Mouse (Mus musculus) left cerebral cortex, postnatal 36 days (tissue): ENCODE results near the gene Cfap65. TPM values are rescaled to one million over a fixed set of nuclear protein-coding genes. Genes with fewer than 3 reads are reported as not detected.

Experiments used
- DNase-seq, 2 experiments: peaks; one replicate each; pipeline ENCODE4 v3.0.0; 2021 to 2022; ENCODE audit warnings: low spot score in 2 of 2, mixed read lengths in 1 of 2
- intact Hi-C: fragments of 180-260 bp; cut with DNase I; formaldehyde crosslinking; loops from one replicate; pipeline ENCODE4 v1.15.1; 2025
- total RNA-seq, 2 experiments: library from RNA; stranded (reverse); gene quantifications; 2 replicates each; pipeline ENCODE4 v1.2.3; 2021

Cfap65 gene
- 1 to 10 TPM; 1.7 to 2.6 TPM for total RNA-seq

DNA sequence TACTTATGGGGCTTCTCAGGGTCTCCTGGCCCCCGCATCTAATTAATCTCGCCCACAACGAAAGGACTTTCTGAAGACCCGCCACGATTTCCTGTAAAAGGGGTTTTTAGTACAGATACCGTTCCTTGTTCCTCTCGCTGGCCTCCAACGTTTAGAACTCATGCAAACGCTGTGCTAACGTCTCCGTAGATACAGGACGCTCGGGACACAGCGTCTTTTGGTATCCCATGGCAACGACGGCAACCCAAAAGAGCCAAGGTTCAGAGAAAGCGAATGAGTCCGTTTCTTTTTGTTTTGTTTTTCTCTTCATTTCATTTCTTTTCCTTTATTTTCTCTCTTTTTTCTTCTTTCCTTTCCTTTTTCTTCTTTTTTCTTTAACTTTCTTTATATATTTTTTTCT, at the start of gene Cfap65:
Gene Cfap65 (minus strand): TSS at position 198 of the 400 bp plus-strand sequence.
- intact Hi-C loops, result no loop called here
- DNase-seq, result peak; percentile 75 to 76

- intact Hi-C loops, result no loop called here
- DNase-seq, result no peak
These were observed 41.6 kb upstream of the Cfap65 start for GRCm38 (mm10) chr1:74977001-74977400.

DNA sequence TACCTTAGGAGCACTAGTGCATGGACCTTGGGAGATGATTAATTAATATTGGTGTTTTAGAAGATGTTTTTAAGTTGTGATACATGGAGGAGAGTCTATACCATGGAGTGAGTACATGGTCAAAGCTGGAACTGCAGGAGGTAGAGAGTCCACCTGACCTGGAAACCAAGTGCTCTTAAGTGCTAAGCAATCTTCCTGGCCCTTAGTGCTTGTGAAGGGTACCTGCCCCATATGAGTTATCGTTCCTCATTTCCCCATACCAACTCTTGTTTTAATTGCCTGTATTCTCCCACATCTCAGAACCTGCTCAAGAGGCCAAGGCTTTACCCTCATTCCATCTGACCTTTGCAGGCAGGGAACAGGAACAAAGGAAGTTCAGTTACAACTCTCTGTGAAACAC, 40.5 kb upstream of the Cfap65 start:
- DNase-seq, result no peak
- intact Hi-C loops, result no loop called here

GRCm38 (mm10) chr1:74973590-74973989, 38.2 kb upstream of the Cfap65 start:
- intact Hi-C loops, result no loop called here
- no peak for DNase-seq

DNA sequence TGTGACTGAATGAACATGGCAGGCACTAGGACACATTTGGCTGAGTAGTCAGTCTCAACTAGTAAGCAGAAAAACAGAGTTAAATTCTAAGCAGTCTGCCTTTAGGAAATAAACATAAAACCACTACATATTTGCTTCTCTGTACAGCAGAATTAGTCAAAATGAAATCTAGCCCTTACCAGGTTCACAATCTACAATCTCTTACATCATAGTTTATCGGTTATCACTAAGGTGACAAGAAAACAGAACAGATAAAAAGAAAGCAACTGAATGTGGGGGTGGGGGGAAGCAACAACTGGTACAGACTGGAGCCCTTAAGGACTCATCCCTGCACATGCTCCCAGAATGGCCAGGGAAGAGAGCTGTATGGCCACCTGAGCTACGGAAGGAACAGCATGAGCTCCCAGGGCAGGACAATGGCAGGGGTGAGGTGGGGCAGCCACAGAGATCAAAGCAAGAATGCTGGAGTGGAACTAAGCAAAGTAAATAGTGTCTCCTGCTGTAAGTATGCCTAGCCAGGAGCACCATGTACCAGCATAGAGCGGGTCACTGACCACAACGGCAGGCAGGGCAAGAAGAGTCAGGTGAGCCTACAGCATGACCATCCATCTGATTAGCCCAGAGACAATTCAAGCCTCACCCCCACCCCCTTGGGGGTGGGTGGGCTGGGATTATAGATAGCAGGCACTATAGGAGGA, 36.1 kb upstream of the Cfap65 start:
- intact Hi-C loops, result no loop called here
- no peak for DNase-seq

GRCm38 (mm10) chr1:74967962-74968580, 32.7 kb upstream of the Cfap65 start:
- intact Hi-C loops, result no loop called here
- DNase-seq, result no peak

- intact Hi-C loops, result loop anchor here (5.0 kb wide), 2 partner anchors 38 to 53 kb away; no protein-coding TSS in a partner anchor
- peak; percentile 39 to 53 for DNase-seq
These were observed 29.3 kb upstream of the Cfap65 start for GRCm38 (mm10) chr1:74964494-74965215.

DNA sequence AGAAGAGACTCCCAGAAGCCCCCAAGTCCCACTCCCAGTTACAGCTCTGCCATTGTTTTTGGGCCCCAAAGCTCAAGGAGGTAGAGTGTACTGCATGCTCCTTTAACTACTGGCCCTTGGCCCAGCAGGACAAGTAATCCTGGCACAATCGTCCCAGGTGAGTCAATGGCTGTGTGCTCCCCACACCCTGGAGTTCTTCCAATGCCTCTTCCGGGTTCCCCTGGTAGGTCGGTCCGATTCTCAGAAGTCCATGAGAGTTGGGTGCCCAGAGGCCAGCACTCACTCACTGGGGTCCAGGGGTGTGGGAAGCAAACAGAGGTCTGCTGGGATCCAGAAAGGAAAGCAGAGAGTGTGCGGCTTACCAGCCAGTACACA, 27.4 kb upstream of the Cfap65 start:
- intact Hi-C loops, result loop anchor here (5.0 kb wide), 2 partner anchors 39 to 54 kb away; no protein-coding TSS in a partner anchor
- no peak for DNase-seq

DNA sequence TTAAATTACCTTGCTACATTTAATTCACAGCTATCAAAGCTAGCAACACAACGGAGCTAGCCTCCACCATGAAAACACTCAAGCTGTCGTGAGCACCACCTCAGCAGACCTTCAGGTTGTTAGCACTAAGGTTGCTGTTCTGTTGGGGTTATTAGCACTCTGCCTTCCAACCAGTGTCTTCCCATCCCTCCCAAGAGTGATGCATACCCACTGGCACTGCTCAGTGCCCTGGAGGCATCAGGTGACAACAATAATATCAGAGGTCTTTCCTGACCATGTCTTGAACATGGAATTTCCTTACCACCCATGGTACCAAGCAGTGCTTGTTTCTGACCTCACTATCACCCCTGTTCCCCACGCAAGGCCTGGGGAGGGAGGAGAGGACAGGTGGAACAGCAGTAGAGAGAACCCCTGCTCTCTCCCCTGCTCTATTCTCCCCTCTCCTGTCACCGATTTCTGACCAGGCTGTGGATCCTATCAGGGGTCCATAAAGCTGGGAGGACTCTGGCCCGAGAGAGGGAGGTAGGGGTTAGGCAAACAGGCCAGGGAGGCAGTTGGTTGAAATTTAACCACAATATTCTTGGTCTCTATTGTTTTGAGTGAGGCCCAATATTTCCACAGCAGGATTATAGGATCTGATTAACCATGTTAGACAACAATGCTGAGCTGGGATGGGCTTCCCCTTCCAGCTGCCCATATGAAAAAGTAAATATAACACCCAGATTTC, 26.9 kb upstream of the Cfap65 start:
- intact Hi-C loops, result loop anchor here (5.0 kb wide), 2 partner anchors 40 to 55 kb away; no protein-coding TSS in a partner anchor
- no peak for DNase-seq

- intact Hi-C loops, result loop anchor here (5.0 kb wide), 2 partner anchors 41 to 56 kb away; no protein-coding TSS in a partner anchor
- DNase-seq, result no peak
These were observed 26.3 kb upstream of the Cfap65 start for GRCm38 (mm10) chr1:74961722-74962121.

DNA sequence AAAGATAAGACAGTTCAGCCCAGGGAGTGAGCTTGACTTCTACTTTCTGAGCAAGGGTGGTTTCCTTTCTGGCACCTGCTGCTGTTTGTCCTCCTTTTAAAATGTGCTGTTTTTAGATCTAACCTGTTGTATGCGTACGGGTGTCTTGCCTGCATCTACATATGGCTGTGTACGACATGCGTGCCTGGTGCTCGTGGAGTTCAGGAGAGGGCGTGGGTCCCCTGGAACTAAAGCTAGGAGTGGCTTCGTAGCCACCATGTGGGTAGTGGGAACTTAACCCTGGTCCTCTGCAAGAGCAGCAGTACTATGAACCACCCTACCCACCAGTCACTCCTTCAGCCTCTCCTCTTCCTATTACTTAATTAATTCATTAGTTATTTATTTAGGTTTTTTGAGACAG, 24.7 kb upstream of the Cfap65 start:
- intact Hi-C loops, result loop anchor here (5.0 kb wide), 2 partner anchors 42 to 57 kb away; no protein-coding TSS in a partner anchor
- no peak for DNase-seq

GRCm38 (mm10) chr1:74951556-74952210, 16.3 kb upstream of the Cfap65 start, which contains the start of gene Ihh:
Ihh (minus strand) TSS chr1:74951672.
- no peak for DNase-seq
- intact Hi-C loops, result no loop called here

DNA sequence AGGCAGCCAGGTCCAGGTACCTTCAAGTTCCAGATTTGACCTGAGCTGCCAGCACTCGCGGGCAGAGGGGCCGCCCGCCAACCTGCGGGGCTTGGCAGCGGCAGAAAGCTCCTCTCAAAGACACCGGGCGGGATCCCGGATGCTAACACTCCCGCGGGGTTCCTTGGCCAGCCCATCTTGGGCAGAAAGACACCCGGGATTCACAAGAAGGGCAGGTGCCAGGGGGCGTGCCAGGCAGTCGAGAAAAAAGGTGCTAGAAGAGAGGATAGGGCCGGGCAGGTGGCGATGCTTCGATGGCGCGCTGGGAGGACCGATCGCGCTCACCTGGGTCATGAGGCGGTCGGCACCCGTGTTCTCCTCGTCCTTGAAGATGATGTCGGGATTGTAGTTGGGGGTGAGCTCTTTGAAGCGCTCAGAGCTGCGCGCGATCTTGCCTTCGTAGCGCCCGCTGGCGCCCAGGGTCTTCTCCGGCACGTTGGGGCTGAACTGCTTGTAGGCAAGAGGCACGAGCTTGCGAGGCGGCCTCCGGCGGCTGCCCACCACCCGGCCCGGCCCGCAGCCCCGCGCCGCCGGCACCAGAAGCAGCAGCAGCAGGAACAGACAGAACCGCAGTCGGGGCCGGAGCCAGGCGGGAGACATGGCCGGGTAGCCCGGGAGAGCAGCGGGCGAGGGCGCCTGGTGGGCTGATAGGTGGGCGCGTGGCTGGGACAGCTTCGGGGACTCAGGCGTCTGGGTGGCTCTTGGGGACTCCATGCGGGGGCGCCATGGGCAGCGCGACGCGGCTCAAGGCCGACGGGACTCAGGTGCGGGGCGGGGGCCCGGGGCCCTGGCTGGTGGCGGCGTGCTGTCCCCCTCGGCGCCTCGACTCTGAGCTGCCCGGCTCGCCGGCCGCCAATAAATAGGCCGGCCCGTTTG, 15.4 kb upstream of the Cfap65 start:
- peak in 1 of 2 experiments; percentile 9 for DNase-seq
- intact Hi-C loops, result no loop called here

DNA sequence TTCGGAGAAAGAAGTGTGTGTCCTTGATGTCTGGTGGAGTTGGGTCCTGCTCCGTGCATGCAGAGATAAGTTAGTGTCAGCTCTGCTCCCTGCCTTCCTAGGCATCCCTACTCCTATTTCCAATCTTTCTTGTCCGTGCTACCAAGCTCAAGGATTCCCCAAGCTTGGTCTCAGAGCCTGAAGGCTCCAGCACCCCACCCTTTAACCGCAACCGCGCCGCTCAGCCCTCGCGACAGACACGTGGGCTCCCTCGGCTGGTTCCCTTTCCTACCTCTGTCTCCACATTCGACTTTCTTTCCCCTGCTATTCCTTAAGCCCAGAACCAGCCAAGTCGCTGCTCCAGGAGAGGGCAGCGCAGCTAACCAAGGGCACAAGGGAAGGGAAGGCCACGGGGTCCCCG, 14.7 kb upstream of the Cfap65 start:
- no peak for DNase-seq
- intact Hi-C loops, result no loop called here

- intact Hi-C loops, result loop anchor here (2.0 kb wide), 1 partner anchor 67 kb away; no protein-coding TSS in a partner anchor
- no peak for DNase-seq
These were observed 14.3 kb upstream of the Cfap65 start for GRCm38 (mm10) chr1:74949666-74950050.

DNA sequence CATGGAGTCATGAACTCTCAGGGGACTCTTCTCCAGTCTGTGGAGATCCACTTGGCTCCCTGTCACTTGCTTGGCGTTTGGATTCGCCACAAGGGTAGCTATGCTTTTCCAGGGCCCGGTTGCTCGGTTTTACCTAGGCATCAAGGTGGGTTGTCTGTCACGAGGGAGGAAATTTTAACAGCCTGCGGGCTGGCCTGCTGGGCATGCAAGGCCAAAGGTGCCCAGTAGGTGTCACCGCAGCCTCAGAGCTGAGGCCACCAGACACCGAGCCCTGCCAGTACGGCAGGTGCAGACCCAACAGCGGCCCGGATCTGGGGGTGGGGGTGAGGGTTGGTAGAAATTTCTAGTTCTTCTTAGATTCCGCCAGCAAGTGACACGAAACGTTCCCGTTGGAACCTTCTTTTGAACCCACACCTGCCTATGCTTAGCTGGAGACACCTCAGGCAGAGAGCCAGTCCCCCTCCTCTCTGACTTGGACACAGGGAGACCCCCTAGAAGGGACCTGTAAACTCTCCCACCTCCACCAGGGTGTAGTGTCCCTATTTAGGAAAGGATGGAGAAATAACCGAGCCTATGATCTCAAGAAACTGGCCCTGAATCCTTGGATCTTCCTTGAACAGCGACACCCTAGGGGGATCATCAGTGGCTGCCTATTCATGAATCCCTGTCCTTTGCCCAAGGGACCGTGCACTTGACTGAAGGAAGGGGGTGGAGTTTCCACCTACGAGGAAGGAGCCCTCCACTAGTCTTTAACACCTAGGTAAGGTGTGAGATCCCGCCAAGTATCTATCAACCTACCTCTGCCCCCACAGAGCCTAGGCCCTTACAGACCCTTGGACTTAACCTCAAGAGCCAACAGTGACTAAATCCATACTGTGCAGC, 13.6 kb upstream of the Cfap65 start:
- intact Hi-C loops, result loop anchor here (2.0 kb wide), 1 partner anchor 68 kb away; no protein-coding TSS in a partner anchor
- DNase-seq, result peak; percentile 34 to 41
